Mouse (Mus musculus) Muller cell, postnatal 12 days (primary cell): ENCODE data around the gene Dgke.
"Not testable (repeated sequence)": the region's sequence is repeated elsewhere in the genome, so short reads cannot be mapped to it uniquely, and the experiment has no call there.

Source experiments
- DNase-seq: peaks from one replicate; pipeline ENCODE4 v3.0.0-alpha.2; 2015; ENCODE audit errors: inconsistent ontology term

Dgke gene

DNA sequence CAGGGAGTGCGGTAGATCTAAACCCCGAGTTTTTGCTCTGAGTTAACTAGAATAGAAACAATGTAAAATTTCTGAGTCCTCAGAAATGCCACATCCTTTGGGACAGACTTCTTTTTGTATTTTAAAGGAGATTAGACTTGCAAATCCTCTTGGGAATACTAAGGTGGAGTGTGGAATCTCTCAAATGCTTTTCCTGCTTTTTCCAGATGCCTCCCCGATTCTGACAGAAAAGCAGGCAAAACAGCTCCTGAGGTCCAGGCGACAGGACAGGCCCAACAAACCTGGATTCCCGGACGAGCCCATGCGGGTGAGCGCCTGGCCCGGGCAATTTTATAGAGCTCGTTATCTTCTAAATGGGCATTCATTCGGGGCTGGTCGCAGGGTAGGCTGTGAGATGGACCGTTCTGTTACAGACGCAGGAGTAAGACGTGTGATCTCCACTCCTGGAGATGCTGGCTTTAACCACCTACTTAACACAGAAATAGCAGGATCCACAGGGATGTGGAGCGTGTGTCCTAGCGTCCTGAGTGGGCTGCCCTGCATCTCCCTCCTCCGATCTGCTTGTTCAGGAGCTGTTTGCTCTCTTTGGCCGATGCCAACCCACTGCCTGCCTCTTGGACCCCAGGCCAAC is 8.2 kb upstream of the Dgke start:
- DNase-seq: no peak

DNA sequence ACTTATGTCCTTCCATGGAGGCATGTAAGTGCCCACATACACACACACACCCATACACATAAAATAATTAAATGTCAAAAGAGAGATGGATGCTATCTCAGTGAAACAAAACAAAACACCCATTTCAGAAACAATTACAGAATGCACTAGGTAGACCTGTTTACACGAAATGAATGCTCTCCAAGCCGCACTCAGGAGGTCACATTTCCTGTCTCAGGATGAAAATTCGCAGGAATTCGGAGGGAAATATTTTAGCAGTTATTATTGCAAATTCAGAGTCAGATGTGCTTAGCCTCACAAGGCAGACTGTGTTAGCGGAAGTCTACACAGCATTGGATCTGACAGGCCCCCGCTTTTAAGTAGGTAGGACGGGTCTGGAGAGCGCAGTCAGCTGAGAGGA is 6.9 kb upstream of the Dgke start, which contains the start of gene Gm525:
Gene Gm525 (plus strand): TSS at position 301 of the 400 bp plus-strand sequence.
- no peak for DNase-seq

- no peak for DNase-seq
Observed at GRCm38 (mm10) chr11:89071522-89071921, 4.9 kb upstream of the Dgke start.

DNA sequence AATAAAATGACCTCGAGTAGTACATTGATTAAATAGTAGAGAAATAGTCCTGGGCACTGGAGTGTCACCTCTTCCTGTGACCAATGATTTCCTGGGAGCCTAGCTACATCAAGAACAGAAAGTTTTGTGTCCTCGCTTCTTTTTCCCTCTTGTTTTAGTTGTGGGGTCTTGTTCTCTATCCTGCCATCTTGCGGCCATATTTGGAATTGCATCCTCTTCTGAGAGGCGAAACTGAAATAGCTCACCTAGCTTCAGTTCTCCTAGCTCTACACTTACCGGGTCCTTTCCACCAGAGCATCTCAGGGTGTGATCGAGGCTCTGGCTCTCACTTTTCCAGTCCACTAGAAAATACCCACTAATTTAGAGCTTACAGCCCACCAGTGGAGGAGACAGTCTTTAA is 2.7 kb upstream of the Dgke start:
- peak; percentile 7 for DNase-seq

- DNase-seq: no peak
Observed at GRCm38 (mm10) chr11:89068649-89069048, 2.0 kb upstream of the Dgke start.

- DNase-seq: no peak
Observed at GRCm38 (mm10) chr11:89067871-89068490, 1.3 kb upstream of the Dgke start.

GRCm38 (mm10) chr11:89067301-89067822 is 712 bp upstream of the Dgke start:
- DNase-seq: no peak

- no peak for DNase-seq
Observed at GRCm38 (mm10) chr11:89066126-89066525, 524 bp downstream of the Dgke start.

- no peak for DNase-seq
Observed at GRCm38 (mm10) chr11:89065297-89065696, 1.4 kb downstream of the Dgke start.

- DNase-seq: no peak
Observed at GRCm38 (mm10) chr11:89064312-89064711, 2.3 kb downstream of the Dgke start.

GRCm38 (mm10) chr11:89061362-89061761 is 5.3 kb downstream of the Dgke start:
- DNase-seq: no peak

GRCm38 (mm10) chr11:89060423-89061089 is 6.1 kb downstream of the Dgke start:
- DNase-seq: peak; percentile 95

DNA sequence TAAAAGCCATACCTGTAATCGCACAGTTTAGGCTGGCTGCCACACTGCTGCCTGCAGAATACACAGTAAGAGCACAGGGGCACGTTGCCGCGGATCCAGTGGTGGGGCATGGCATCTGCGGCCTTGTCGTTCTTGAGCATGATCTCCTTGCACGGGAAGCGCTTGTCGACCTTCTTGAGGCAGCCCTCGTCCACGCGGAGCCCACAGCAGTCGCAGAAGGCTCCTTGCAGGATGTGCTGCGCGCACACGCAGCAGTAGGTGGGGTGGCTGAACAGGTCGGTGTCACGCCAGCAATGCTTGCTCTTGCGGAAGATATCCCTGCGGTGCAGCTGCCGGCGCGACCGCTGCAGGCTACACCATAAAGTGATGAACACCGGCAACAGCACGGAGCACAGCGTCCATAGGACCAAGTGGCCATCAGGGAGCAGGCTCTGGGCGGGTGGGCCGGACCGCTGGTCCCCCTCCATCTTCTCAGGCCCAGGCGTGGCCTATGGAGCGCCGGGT is 6.7 kb downstream of the Dgke start:
- DNase-seq: no peak

- DNase-seq: peak; percentile 3
Observed at GRCm38 (mm10) chr11:89058515-89059270, 8.0 kb downstream of the Dgke start.

GRCm38 (mm10) chr11:89055931-89056690 is 10.5 kb downstream of the Dgke start:
- DNase-seq: no peak

DNA sequence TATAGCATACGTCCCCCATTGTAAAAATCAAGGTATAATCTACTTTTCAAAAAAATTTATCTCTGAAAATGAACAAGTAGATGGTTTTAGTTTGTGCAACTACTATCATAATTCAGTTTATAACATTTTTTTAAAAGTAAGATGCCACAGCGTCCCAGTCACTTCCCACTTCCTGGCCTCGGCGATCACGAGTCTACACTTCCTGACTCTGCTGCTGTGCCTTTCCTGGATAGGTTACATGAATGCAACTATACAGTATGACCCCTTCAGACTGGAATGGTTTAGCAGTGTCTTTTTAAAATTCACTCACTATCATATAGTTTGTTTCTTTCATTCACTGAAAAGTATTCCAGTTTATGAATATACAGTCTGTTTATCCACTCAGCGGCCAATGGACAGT is 14.9 kb downstream of the Dgke start:
- no peak for DNase-seq

DNA sequence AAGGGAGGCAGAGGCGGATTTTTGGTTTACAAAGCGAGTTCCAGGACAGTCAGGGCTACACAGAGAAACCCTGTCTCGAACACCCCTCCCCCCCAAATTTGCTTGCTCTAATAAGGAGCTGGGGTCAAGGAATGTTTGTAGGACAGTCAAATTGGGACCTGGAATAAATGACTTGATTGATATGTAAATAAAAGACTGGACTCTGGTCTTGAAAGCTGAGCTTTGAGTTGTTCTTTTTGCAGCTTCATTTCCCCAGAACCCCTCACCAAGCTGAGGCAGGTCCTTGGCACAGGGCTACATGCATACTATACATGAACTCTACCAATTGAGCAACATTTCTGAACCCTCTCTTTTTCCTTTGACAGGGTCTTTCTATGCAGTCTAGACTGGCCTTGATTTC is 20.6 kb downstream of the Dgke start:
- DNase-seq: no peak

GRCm38 (mm10) chr11:89045501-89045900 is 21.1 kb downstream of the Dgke start:
- DNase-seq: not testable (repeated sequence)

- DNase-seq: no peak
Observed at GRCm38 (mm10) chr11:89043046-89043445, 23.6 kb downstream of the Dgke start.

DNA sequence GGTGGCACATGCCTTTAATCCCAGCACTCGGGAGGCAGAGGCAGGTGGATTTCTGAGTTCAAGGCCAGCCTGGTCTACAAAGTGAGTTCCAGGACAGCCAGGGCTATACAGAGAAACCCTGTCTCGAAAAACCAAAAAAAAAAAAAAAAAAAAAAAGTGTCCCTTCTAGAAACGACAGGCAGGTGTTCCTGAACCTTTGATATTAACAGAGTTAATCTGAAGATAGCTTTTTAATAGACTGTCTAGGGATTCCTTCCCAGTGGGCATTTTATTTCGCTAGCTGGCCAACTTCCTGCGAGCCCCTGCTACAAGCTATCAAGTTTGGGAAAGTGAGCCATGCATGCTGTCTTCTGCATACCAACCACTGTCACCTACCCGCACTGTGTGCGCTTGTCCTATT is 25.6 kb downstream of the Dgke start:
- DNase-seq: not testable (repeated sequence)

DNA sequence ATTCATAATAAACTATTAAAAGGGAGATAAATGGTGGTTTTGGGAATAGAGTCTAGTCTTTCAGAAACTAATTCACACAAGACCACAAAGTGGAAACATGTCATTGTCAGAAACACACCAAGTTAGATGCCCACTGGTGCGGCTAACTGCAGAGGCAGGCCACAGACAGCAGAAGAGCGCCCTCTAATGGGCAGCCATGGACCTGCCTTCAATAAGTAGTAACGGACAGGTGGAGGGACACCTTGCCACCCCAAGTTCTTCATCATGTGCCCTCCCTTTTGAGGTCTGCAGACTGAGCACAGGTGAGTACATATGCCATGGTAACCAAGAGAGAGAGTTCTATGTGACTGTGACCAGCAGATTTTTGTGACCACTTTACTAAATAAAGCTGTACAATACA is 27.3 kb downstream of the Dgke start:
- DNase-seq: peak; percentile 29
